Mouse (Mus musculus) CD8-positive naive resting alpha-beta T cell, adult 2 months (primary cell): ENCODE measurements around the gene Egr4.

Experiments used
- DNase-seq, 2 experiments: peaks; one replicate each; pipeline ENCODE4 v3.0.0; 2022; ENCODE audit warnings: low read depth in 2 of 2, low spot score in 2 of 2

The Egr4 gene

GRCm38 (mm10) chr6:85496976-85497375, 16.4 kb downstream of the Egr4 start:
- DNase-seq: no peak

GRCm38 (mm10) chr6:85491606-85492005, 21.8 kb downstream of the Egr4 start:
- no peak for DNase-seq

GRCm38 (mm10) chr6:85490252-85490651, 23.1 kb downstream of the Egr4 start:
- DNase-seq: no peak

- no peak for DNase-seq
These were observed 23.7 kb downstream of the Egr4 start for GRCm38 (mm10) chr6:85489717-85490116.

- DNase-seq: no peak
These were observed 24.9 kb downstream of the Egr4 start for GRCm38 (mm10) chr6:85488510-85488909.

GRCm38 (mm10) chr6:85485738-85486137, 27.7 kb downstream of the Egr4 start:
- DNase-seq: no peak

GRCm38 (mm10) chr6:85483843-85484721, 29.3 kb downstream of the Egr4 start:
- DNase-seq: no peak

GRCm38 (mm10) chr6:85480685-85481084, 32.7 kb downstream of the Egr4 start:
- no peak for DNase-seq

GRCm38 (mm10) chr6:85479979-85480378, 33.4 kb downstream of the Egr4 start:
- no peak for DNase-seq

- no peak for DNase-seq
These were observed 35.0 kb downstream of the Egr4 start for GRCm38 (mm10) chr6:85478416-85478815.

GRCm38 (mm10) chr6:85477366-85477917, 35.9 kb downstream of the Egr4 start:
- DNase-seq: peak; percentile 18 to 34

GRCm38 (mm10) chr6:85475581-85475980, 37.8 kb downstream of the Egr4 start:
- no peak for DNase-seq

GRCm38 (mm10) chr6:85472542-85472941, 40.8 kb downstream of the Egr4 start:
- DNase-seq: no peak

GRCm38 (mm10) chr6:85471962-85472361, 41.4 kb downstream of the Egr4 start:
- no peak for DNase-seq

- DNase-seq: no peak
These were observed 43.5 kb downstream of the Egr4 start for GRCm38 (mm10) chr6:85469660-85470430.

GRCm38 (mm10) chr6:85465381-85465780, 48.0 kb downstream of the Egr4 start:
- DNase-seq: no peak
